Mouse (Mus musculus) stomach, postnatal 0 days (tissue): ENCODE results near the gene Kcnj3.

Experiments
- CTCF ChIP-seq: IDR thresholded peaks from 2 replicates; pipeline ENCODE4 v1.5.1; 2016; ENCODE audit warnings: antibody characterized with exemption, low read depth, mild to moderate bottlenecking, moderate library complexity
- EP300 ChIP-seq: optimal IDR thresholded peaks from 2 replicates; pipeline ENCODE3; 2016; ENCODE audit warnings: antibody characterized with exemption

GRCm38 (mm10) chr2:55470006-55470405, 34.2 kb downstream of the Kcnj3 start:
- no peak for TF ChIP-seq CTCF
- no peak for TF ChIP-seq EP300
